Comparison of ENCODE assay signal across 20 mouse cellular contexts in genomic region chrX:166708106-166708505, GRCm38 (mm10).
"Had no signal": no experiment of that assay in that cellular context is flagged by ENCODE, and none has a peak within 500 bp of the region (broad histone marks: within the 10 kb centered on the region; RNA-seq: fewer than 3 reads in every experiment).

No protein-coding gene starts in this region.

- H3K27me3 ChIP-seq: liver, embryonic 13.5 days; liver, embryonic 15.5 days; lung, embryonic 15.5 days; neural tube, embryonic 12.5 days had no signal

- H3K4me1 ChIP-seq: liver, embryonic 13.5 days; liver, embryonic 15.5 days; lung, embryonic 15.5 days; midbrain, embryonic 10.5 days; midbrain, embryonic 12.5 days; neural tube, embryonic 12.5 days had no signal

- ATAC-seq: liver, postnatal 0 days; midbrain, embryonic 16.5 days had no signal

- H3K4me3 ChIP-seq: liver, embryonic 13.5 days; liver, embryonic 15.5 days; lung, embryonic 15.5 days; midbrain, embryonic 10.5 days; midbrain, embryonic 12.5 days; neural tube, embryonic 12.5 days had no signal

- H3K9me3 ChIP-seq: liver, embryonic 13.5 days; liver, embryonic 15.5 days; lung, embryonic 15.5 days; midbrain, embryonic 10.5 days; midbrain, embryonic 12.5 days; neural tube, embryonic 12.5 days had no signal

- H3K36me3 ChIP-seq: liver, embryonic 13.5 days; liver, embryonic 15.5 days; lung, embryonic 15.5 days; midbrain, embryonic 10.5 days; midbrain, embryonic 12.5 days; neural tube, embryonic 12.5 days had no signal

- DNase-seq: liver, embryonic 13.5 days; liver, postnatal 0 days; lung, adult 2 months; lung, postnatal 14 days; lung, postnatal 36 days; midbrain, embryonic 14.5 days; right cerebral cortex, adult 18-20 months; right cerebral cortex, postnatal 25 days; right cerebral cortex, postnatal 4 days; spleen, adult 18-20 months; thymus, adult 18-20 months; thymus, postnatal 25 days; thymus, postnatal 4 days had no signal

- H3K27ac ChIP-seq: liver, embryonic 13.5 days; liver, embryonic 15.5 days; lung, embryonic 15.5 days; macrophage; midbrain, embryonic 10.5 days; midbrain, embryonic 12.5 days; neural tube, embryonic 12.5 days had no signal
